Mouse (Mus musculus) myocyte (in vitro differentiated cells): ENCODE results near the gene Slc25a35.

Experiments used
- CEBPB ChIP-seq: IDR thresholded peaks from 2 replicates; pipeline ENCODE4 v1.6.1; 2011; ENCODE audit warnings: mild to moderate bottlenecking, moderate library complexity; ENCODE audit not compliant: poor library complexity, insufficient read depth, severe bottlenecking
- E2F4 ChIP-seq: IDR thresholded peaks from one replicate; pipeline ENCODE4 v1.6.1; 2011; ENCODE audit warnings: mild to moderate bottlenecking, control low read depth, moderate library complexity; ENCODE audit not compliant: insufficient read depth
- MAX ChIP-seq: IDR thresholded peaks from one replicate; pipeline ENCODE4 v1.6.1; 2011; ENCODE audit warnings: low read depth, mild to moderate bottlenecking, control low read depth
- MYOG ChIP-seq, 3 experiments: IDR thresholded peaks; one replicate each; pipeline ENCODE4 v1.6.1; 2011; ENCODE audit warnings: control low read depth in 2 of 3, low read depth in 2 of 3, mild to moderate bottlenecking in 2 of 3; ENCODE audit not compliant: insufficient read length in 2 of 3, control insufficient read depth in 1 of 3, insufficient read depth in 1 of 3
- POLR2A ChIP-seq: IDR thresholded peaks from one replicate; pipeline ENCODE4 v1.6.1; 2011; ENCODE audit warnings: low read depth, mild to moderate bottlenecking, control low read depth, moderate library complexity; ENCODE audit not compliant: insufficient read length
- POLR2AphosphoS2 ChIP-seq: IDR thresholded peaks from one replicate; pipeline ENCODE4 v1.6.1; 2011; ENCODE audit warnings: low read depth, control low read depth; ENCODE audit not compliant: insufficient read length
- REST ChIP-seq: IDR thresholded peaks from one replicate; pipeline ENCODE4 v1.6.1; 2011; ENCODE audit warnings: mild to moderate bottlenecking, control low read depth, moderate library complexity; ENCODE audit not compliant: insufficient read depth, insufficient read length
- TCF12 ChIP-seq: IDR thresholded peaks from one replicate; pipeline ENCODE4 v1.6.1; 2011; ENCODE audit warnings: mild to moderate bottlenecking, control low read depth; ENCODE audit not compliant: poor library complexity, insufficient read depth, severe bottlenecking
- TCF3 ChIP-seq: IDR thresholded peaks from one replicate; pipeline ENCODE4 v1.6.1; 2011; ENCODE audit warnings: low read depth, control low read depth; ENCODE audit not compliant: insufficient read length
- USF1 ChIP-seq: IDR thresholded peaks from one replicate; pipeline ENCODE4 v1.6.1; 2011; ENCODE audit warnings: low read depth, mild to moderate bottlenecking, control low read depth, moderate library complexity

- TF ChIP-seq E2F4 (peak; percentile 90), CEBPB (no peak), POLR2A (peak; percentile 96), TCF12 (no peak), MAX (no peak), REST (no peak), USF1 (no peak), MYOG (IDR thresholded peaks at IDR 0.05; ENCODE audit: control insufficient read depth in 1 of 3, insufficient read depth in 1 of 3, insufficient read length in 2 of 3, low read depth in 2 of 3) (no peak), POLR2AphosphoS2 (peak; percentile 93), TCF3 (no peak)
These were observed 47.9 kb downstream of the Slc25a35 start, which contains the start of gene Ctc1 for GRCm38 (mm10) chr11:69015644-69016441.
